In genomic region chr6:122306707-122307106, GRCm38 (mm10) we compare ENCODE assay signal across 40 mouse cellular contexts. TPM values are rescaled to one million over a fixed set of nuclear protein-coding genes. Genes with fewer than 3 reads are reported as not detected.
"Had no signal": no experiment of that assay in that cellular context is flagged by ENCODE, and none has a peak within 500 bp of the region (broad histone marks: within the 10 kb centered on the region; RNA-seq: fewer than 3 reads in every experiment).

No protein-coding gene starts in this region.

- H3K9ac ChIP-seq: heart, embryonic 12.5 days; heart, embryonic 13.5 days; heart, embryonic 15.5 days; hindbrain, embryonic 12.5 days; hindbrain, embryonic 13.5 days; hindbrain, embryonic 14.5 days; hindbrain, embryonic 15.5 days; intestine, embryonic 15.5 days; kidney, embryonic 15.5 days had no signal

- H3K9me3 ChIP-seq: heart, embryonic 12.5 days; heart, embryonic 13.5 days; heart, embryonic 15.5 days; hindbrain, embryonic 10.5 days; hindbrain, embryonic 12.5 days; hindbrain, embryonic 13.5 days; hindbrain, embryonic 15.5 days; intestine, embryonic 15.5 days; kidney, embryonic 15.5 days had no signal

- H3K4me3 ChIP-seq: heart, embryonic 12.5 days; heart, embryonic 13.5 days; heart, embryonic 15.5 days; hindbrain, embryonic 10.5 days; hindbrain, embryonic 12.5 days; hindbrain, embryonic 13.5 days; hindbrain, embryonic 15.5 days; intestine, embryonic 15.5 days; kidney, embryonic 15.5 days; layer of hippocampus, adult 2 months; left cerebral cortex, adult 2 months had no signal

- H3K27ac ChIP-seq: heart, embryonic 13.5 days; heart, embryonic 15.5 days; hindbrain, embryonic 10.5 days; hindbrain, embryonic 12.5 days; hindbrain, embryonic 13.5 days; hindbrain, embryonic 14.5 days; hindbrain, embryonic 15.5 days; hindbrain, postnatal 0 days; intestine, embryonic 15.5 days; kidney, embryonic 15.5 days; kidney, postnatal 0 days; layer of hippocampus, adult 2 months; left cerebral cortex, adult 2 months had no signal

- DNase-seq: heart, postnatal 10 days; heart, postnatal 14 days; heart, postnatal 36 days; heart, postnatal 4 days; kidney, adult 11 months; kidney, adult 18-20 months; kidney, adult 2 months; kidney, adult 8-10 months; kidney, adult 9 months; kidney, postnatal 10 days; kidney, postnatal 14 days; kidney, postnatal 25 days; kidney, postnatal 36 days; kidney, postnatal 4 days; layer of hippocampus, adult 9-11 months; layer of hippocampus, postnatal 36 days had no signal

- H3K4me2 ChIP-seq: heart, embryonic 11.5 days; heart, embryonic 12.5 days; heart, embryonic 13.5 days; heart, embryonic 15.5 days; hindbrain, embryonic 12.5 days; hindbrain, embryonic 13.5 days; hindbrain, embryonic 14.5 days; hindbrain, embryonic 15.5 days; intestine, embryonic 15.5 days; kidney, embryonic 15.5 days had no signal

- H3K27me3 ChIP-seq: heart, embryonic 12.5 days; heart, embryonic 13.5 days; heart, embryonic 15.5 days; hindbrain, embryonic 12.5 days; hindbrain, embryonic 13.5 days; hindbrain, embryonic 15.5 days; intestine, embryonic 15.5 days; kidney, embryonic 15.5 days had no signal

- H3K36me3 ChIP-seq: heart, embryonic 12.5 days; heart, embryonic 15.5 days; hindbrain, embryonic 13.5 days; hindbrain, embryonic 15.5 days; intestine, embryonic 15.5 days had no signal

RNA-seq across cellular contexts. Expression of gene Klrg1, which starts 24.0 kb away (rescaled TPM):
- total RNA-seq: heart, postnatal 10 days; heart, postnatal 14 days; heart, postnatal 25 days; heart, postnatal 36 days; heart, postnatal 4 days; hematopoietic stem cell, adult 5-6 weeks; left cerebral cortex, adult 2 months had no signal
- polyA plus RNA-seq: heart, embryonic 11.5 days; heart, embryonic 12.5 days; heart, embryonic 13.5 days; heart, embryonic 14.5 days; heart, embryonic 15.5 days; heart, embryonic 16.5 days; heart, postnatal 0 days; intestine, embryonic 14.5 days; intestine, embryonic 15.5 days; intestine, embryonic 16.5 days; kidney, embryonic 14.5 days; kidney, embryonic 15.5 days; kidney, embryonic 16.5 days had no signal
